Mouse (Mus musculus): ENCODE measurements around the gene Sept4. TPM values are rescaled to one million over a fixed set of nuclear protein-coding genes. Genes with fewer than 3 reads are reported as not detected.

The Sept4 gene
- polyA plus RNA-seq, 1 experiment from 2014 or later, result 27.8 TPM

DNA sequence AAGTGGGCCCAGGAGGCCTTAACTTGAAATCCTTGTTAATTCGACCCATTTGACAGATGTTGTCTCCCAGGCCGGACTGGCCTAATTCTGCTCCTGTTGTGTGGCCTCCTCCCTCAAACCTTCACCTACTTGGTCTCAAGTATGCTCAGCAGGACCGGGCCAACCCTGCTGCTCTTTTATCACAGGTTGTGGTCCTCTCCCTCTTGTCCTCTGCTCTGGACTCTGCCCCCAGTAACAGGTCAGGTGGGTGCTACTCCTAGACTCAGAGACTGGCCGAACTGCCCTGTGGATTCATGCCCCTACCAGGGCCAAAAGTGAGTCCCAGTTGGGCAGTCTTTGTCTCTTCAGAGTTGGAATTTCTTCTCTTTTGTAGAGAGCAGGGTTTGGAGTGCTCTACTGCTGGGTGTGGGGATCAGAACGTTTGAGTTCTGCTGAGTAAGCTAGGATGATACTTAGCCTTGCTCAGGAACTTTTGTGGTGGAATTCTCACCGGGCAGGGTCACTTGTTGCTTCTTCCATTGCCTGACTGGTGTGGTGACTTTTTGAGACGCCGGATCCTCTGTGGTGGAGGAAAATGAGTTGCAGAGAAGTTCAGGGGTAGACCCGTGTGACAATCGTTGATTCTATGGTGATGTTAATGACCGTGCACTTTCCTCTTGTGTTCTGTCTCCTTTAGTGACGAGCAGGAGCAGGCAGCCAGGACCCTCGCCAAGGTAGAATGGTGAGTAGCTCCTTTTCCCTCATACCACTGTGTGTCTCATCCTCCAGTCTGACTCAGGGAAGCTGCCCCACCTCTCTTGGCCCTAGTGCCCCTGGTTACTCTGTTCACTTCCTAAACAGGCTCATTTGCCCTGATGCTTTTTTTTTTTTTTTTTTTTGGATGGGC, 24.3 kb downstream of the Sept4 start:
- Histone ChIP-seq H3K4me3 (ENCODE audit: low read length) (peak overlapping the region; percentile 84), H3K4me1 (ENCODE audit: control insufficient read depth, insufficient read depth, low read length) (peaks cover 40% of the 10 kb centered on the region), H3K27ac (ENCODE audit: low read length) (peak overlapping the region; percentile 93), H3K9ac (ENCODE audit: low read length) (peak overlapping the region; percentile 86), H3K9me3 (replicated peaks; ENCODE audit: control insufficient read depth, low read length) (no peaks in the 10 kb centered on the region), H3K36me3 (ENCODE audit: control insufficient read depth, insufficient read depth) (peaks cover 10% of the 10 kb centered on the region; the same call in 1 of the 2 replicates), H3K27me3 (ENCODE audit: control insufficient read depth, insufficient read depth, low read length) (no peaks in the 10 kb centered on the region), H3K4me2 (ENCODE audit: low read depth, low read length) (peak overlapping the region; percentile 89)
- ATAC-seq (replicated peaks; ENCODE audit: extremely low read depth, insufficient read depth, low FRiP score), result no peak
- WGBS, result 38% methylated on average over 13 of the region's 13 CpGs

DNA sequence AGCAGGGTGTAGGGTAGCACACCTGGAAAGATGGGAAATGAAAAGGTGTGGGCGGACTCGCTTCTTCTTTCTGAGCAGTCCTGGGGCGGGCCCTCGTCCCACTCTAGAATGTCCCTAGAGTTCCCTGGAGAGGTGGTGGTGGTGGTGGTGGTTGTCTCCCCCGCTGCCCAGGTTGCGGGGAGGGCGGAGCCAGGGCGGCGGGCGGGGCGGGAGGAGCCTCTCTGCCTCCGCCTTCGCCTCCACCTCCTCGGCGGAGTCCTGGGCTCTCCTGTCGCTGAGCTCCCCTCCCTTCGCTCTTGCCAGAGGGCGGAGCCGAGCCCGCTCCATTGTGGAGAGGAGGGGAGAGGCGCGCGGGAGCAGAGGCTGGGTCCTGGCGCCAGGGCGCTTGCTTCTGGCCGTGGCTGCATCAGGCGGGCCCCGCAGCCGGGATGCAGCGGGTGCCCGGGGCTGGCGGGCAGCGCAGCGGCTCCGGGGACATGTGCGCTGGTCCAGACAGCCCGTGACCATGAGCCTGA, 26.7 kb downstream of the Sept4 start:
- Histone ChIP-seq H3K36me3 (ENCODE audit: control insufficient read depth, insufficient read depth) (peaks cover 29% of the 10 kb centered on the region), H3K27me3 (ENCODE audit: control insufficient read depth, insufficient read depth, low read length) (no peaks in the 10 kb centered on the region), H3K4me3 (ENCODE audit: low read length) (peak overlapping the region; percentile 77), H3K27ac (ENCODE audit: low read length) (peak overlapping the region; percentile 64), H3K4me1 (ENCODE audit: control insufficient read depth, insufficient read depth, low read length) (peaks cover 30% of the 10 kb centered on the region), H3K9ac (ENCODE audit: low read length) (peak overlapping the region; percentile 86), H3K9me3 (replicated peaks; ENCODE audit: control insufficient read depth, low read length) (no peaks in the 10 kb centered on the region), H3K4me2 (ENCODE audit: low read depth, low read length) (peak overlapping the region; percentile 99)
- peak; percentile 53 for ATAC-seq (replicated peaks; ENCODE audit: extremely low read depth, insufficient read depth, low FRiP score)
- 3% methylated on average over 32 of the region's 37 CpGs for WGBS

DNA sequence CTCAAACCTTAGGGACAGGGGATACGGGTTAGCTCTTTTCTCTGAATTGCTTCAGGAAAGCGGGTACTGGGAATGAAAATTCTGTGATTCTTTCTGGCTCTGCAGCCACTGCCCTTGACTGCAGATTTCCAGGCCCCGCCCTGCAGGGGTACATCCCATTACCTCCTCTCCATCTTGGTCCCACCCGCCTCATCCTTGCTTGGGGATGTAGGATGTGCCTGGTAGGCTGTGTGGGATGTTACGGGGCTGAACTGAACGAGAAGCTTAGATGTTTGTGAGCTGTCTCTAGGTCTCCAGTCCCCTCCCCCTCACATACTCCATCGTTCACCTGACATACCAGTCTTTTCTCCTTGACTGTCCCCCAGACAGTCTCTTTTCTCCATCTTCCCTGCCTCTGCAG, 27.3 kb downstream of the Sept4 start:
- H3K27ac ChIP-seq (ENCODE audit: low read length), result peak overlapping the region; percentile 64
- H3K4me2 ChIP-seq (ENCODE audit: low read depth, low read length), result peak overlapping the region; percentile 99
- H3K4me1 ChIP-seq (ENCODE audit: control insufficient read depth, insufficient read depth, low read length), result peaks cover 26% of the 10 kb centered on the region
- no peaks in the 10 kb centered on the region for H3K9me3 ChIP-seq (replicated peaks; ENCODE audit: control insufficient read depth, low read length)
- WGBS, result 15% methylated on average over 7 of the region's 7 CpGs
- H3K4me3 ChIP-seq (ENCODE audit: low read length), result peak overlapping the region; percentile 77
- no peaks in the 10 kb centered on the region for H3K27me3 ChIP-seq (ENCODE audit: control insufficient read depth, insufficient read depth, low read length)
- H3K9ac ChIP-seq (ENCODE audit: low read length), result peak overlapping the region; percentile 86
- peaks cover 35% of the 10 kb centered on the region for H3K36me3 ChIP-seq (ENCODE audit: control insufficient read depth, insufficient read depth)
- ATAC-seq (replicated peaks; ENCODE audit: extremely low read depth, insufficient read depth, low FRiP score), result no peak

DNA sequence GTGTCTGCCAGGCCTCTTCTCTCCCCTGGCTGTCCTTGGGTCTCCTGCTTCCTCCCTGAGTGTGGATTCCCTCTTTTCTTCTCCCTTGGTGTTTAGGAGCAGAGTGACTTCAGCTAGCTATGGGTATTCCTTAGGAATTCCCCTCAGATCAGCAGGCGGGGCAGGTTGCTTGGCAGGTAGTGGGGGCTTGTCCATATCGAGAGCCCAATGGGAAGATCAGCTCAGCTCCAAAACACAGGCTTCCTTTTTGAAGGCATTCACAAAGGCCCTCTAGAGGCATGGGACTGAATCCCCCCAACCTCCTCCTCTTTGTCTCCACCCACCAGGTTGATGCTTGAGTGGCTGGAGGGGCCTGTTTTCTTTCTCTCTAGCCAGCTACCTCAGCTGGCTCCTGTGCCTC, 27.8 kb downstream of the Sept4 start:
- H3K9me3 ChIP-seq (replicated peaks; ENCODE audit: control insufficient read depth, low read length), result no peaks in the 10 kb centered on the region
- ATAC-seq (replicated peaks; ENCODE audit: extremely low read depth, insufficient read depth, low FRiP score), result no peak
- peaks cover 40% of the 10 kb centered on the region for H3K36me3 ChIP-seq (ENCODE audit: control insufficient read depth, insufficient read depth)
- 49% methylated on average over 2 of the region's 2 CpGs for WGBS
- H3K9ac ChIP-seq (ENCODE audit: low read length), result peak overlapping the region; percentile 86; the same call in 1 of the 2 replicates
- no peak overlapping the region for H3K27ac ChIP-seq (ENCODE audit: low read length)
- peaks cover 26% of the 10 kb centered on the region for H3K4me1 ChIP-seq (ENCODE audit: control insufficient read depth, insufficient read depth, low read length)
- H3K4me3 ChIP-seq (ENCODE audit: low read length), result peak overlapping the region; percentile 77
- no peaks in the 10 kb centered on the region for H3K27me3 ChIP-seq (ENCODE audit: control insufficient read depth, insufficient read depth, low read length)
- H3K4me2 ChIP-seq (ENCODE audit: low read depth, low read length), result peak overlapping the region; percentile 99

DNA sequence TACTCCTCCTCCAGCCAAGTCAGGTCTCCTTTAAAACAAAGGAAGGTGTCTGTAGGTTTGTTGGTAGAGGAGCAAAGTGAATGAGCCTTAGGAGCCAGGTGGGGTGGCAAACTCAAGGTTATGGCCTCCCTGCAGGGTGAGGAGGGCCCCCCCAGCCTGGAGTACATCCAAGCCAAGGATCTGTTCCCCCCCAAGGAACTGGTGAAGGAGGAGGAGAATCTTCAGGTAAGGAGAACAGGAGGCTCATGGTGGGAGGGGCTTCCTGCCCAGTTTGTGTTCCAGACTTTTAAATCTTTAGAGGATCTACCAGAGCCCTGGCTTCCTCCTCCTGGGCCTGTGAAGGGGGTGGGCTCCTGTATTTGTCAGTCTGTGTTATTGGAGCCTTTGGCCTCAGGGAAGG, 28.4 kb downstream of the Sept4 start:
- Histone ChIP-seq H3K9me3 (replicated peaks; ENCODE audit: control insufficient read depth, low read length) (no peaks in the 10 kb centered on the region), H3K9ac (ENCODE audit: low read length) (no peak overlapping the region), H3K4me2 (ENCODE audit: low read depth, low read length) (no peak overlapping the region), H3K4me1 (ENCODE audit: control insufficient read depth, insufficient read depth, low read length) (peaks cover 26% of the 10 kb centered on the region), H3K36me3 (ENCODE audit: control insufficient read depth, insufficient read depth) (peaks cover 45% of the 10 kb centered on the region), H3K27me3 (ENCODE audit: control insufficient read depth, insufficient read depth, low read length) (no peaks in the 10 kb centered on the region), H3K4me3 (ENCODE audit: low read length) (no peak overlapping the region), H3K27ac (ENCODE audit: low read length) (no peak overlapping the region)
- no peak for ATAC-seq (replicated peaks; ENCODE audit: extremely low read depth, insufficient read depth, low FRiP score)

DNA sequence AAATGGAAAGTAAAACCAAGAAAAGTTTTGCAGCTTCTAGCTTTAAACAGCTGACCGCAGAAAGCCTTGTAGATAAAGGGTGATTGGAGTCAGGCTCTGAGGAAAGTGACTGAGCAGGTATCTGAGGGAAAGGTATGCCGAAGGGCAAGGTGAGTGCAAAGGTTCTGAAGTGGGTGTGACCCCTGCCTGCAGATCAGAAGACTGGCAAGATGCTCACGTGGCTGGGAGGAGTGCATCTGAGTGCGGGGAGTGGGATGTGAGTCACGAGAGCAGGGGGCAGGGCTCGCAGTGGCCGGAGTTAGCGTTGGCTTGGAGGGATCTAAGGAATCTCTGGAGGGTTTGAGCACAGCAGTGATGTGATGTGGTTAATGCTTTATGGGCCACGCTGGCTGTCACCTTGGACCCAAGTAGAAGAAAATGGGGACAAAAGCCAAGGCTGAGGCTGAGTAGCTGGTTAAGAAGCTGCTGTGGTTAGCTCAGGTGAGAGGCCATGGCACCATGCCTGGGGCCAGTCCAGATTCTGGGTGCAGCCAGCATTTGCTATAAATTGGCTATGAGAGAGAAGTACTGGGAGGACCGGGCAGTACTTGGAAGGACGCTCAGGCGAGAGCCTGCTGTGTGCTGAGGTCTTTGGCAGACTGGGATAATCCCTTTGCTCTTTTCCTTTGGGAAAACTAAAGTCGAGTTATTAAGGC, 30.8 kb downstream of the Sept4 start:
- Histone ChIP-seq H3K4me3 (ENCODE audit: low read length) (no peak overlapping the region), H3K9ac (ENCODE audit: low read length) (no peak overlapping the region), H3K4me2 (ENCODE audit: low read depth, low read length) (no peak overlapping the region), H3K9me3 (replicated peaks; ENCODE audit: control insufficient read depth, low read length) (no peaks in the 10 kb centered on the region), H3K36me3 (ENCODE audit: control insufficient read depth, insufficient read depth) (peaks cover 70% of the 10 kb centered on the region), H3K4me1 (ENCODE audit: control insufficient read depth, insufficient read depth, low read length) (peaks cover 16% of the 10 kb centered on the region), H3K27me3 (ENCODE audit: control insufficient read depth, insufficient read depth, low read length) (no peaks in the 10 kb centered on the region), H3K27ac (ENCODE audit: low read length) (no peak overlapping the region)
- WGBS, result 88% methylated on average over 13 of the region's 13 CpGs
- ATAC-seq (replicated peaks; ENCODE audit: extremely low read depth, insufficient read depth, low FRiP score), result no peak

DNA sequence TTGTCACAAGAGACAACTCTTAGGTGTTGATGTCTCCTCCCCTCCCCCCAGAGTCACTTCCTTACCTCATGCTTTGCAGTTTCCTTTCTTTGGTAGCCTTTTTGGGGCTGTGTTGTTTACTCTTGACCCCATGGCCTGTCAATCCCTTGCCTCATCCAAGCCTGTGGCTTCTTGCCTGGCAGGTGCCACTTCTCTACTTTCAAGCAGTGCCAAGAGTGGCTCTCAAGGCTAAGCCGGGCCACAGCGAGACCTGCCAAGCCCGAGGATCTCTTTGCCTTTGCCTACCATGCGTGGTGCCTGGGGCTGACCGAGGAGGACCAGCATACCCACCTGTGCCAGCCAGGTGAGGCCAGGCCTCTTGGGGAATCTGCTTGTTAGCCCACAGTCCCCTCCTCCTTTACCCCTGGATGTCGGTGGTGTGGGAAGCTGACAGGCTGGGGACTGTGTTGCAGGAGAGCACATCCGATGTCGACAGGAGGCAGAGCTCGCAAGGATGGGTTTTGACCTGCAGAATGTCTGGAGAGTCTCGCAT, 31.7 kb downstream of the Sept4 start:
- Histone ChIP-seq H3K9ac (ENCODE audit: low read length) (no peak overlapping the region), H3K4me1 (ENCODE audit: control insufficient read depth, insufficient read depth, low read length) (peaks cover 10% of the 10 kb centered on the region), H3K27ac (ENCODE audit: low read length) (no peak overlapping the region), H3K9me3 (replicated peaks; ENCODE audit: control insufficient read depth, low read length) (no peaks in the 10 kb centered on the region), H3K27me3 (ENCODE audit: control insufficient read depth, insufficient read depth, low read length) (no peaks in the 10 kb centered on the region), H3K4me3 (ENCODE audit: low read length) (no peak overlapping the region), H3K4me2 (ENCODE audit: low read depth, low read length) (no peak overlapping the region), H3K36me3 (ENCODE audit: control insufficient read depth, insufficient read depth) (peaks cover 78% of the 10 kb centered on the region)
- ATAC-seq (replicated peaks; ENCODE audit: extremely low read depth, insufficient read depth, low FRiP score), result no peak
- WGBS, result 88% methylated on average over 10 of the region's 10 CpGs

DNA sequence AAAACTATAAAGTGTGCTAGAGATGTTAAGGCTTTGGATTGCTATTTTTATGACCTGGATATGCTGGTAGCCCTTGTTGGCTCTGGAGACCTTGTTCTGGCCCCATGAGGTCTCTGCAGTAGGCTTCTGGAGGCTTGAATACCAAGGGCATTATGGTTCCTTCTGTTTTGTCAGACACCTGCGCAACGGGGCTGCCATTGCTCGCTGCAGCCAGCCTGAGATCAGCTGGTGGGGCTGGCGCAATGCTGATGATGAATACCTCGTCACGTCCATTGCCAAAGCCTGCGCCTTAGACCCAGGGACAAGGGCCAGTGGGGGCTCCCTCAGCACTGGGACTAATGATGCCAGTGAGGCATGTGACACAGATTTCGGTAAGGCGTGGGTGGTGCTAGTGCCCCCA, 33.5 kb downstream of the Sept4 start:
- no peak overlapping the region for H3K9ac ChIP-seq (ENCODE audit: low read length)
- no peak for ATAC-seq (replicated peaks; ENCODE audit: extremely low read depth, insufficient read depth, low FRiP score)
- no peaks in the 10 kb centered on the region for H3K27me3 ChIP-seq (ENCODE audit: control insufficient read depth, insufficient read depth, low read length)
- H3K9me3 ChIP-seq (replicated peaks; ENCODE audit: control insufficient read depth, low read length), result no peaks in the 10 kb centered on the region
- 93% methylated on average over 9 of the region's 9 CpGs for WGBS
- no peaks in the 10 kb centered on the region for H3K4me1 ChIP-seq (ENCODE audit: control insufficient read depth, insufficient read depth, low read length)
- H3K4me2 ChIP-seq (ENCODE audit: low read depth, low read length), result no peak overlapping the region
- H3K4me3 ChIP-seq (ENCODE audit: low read length), result no peak overlapping the region
- peaks cover 90% of the 10 kb centered on the region for H3K36me3 ChIP-seq (ENCODE audit: control insufficient read depth, insufficient read depth)
- no peak overlapping the region for H3K27ac ChIP-seq (ENCODE audit: low read length)

DNA sequence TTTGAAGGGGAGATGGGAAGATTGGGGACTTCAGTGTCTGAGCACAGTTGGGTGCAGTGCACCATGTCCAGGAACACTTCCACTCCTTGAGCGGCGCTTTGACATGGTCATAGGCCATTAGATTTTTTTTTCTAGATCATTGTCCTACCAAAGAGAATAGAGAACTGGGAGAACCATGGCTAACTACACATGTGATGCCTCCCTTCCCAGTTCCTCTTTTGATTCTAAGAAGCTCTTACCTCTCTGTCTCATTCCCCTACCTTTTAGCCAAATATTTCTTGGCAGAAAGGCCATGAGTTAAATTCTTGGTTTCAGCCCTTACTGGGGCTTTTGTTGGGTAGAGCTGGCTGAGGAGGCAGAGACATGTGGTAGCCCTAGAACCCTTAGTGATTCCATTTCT, 34.9 kb downstream of the Sept4 start:
- no peak for ATAC-seq (replicated peaks; ENCODE audit: extremely low read depth, insufficient read depth, low FRiP score)
- Histone ChIP-seq H3K4me3 (ENCODE audit: low read length) (no peak overlapping the region), H3K27ac (ENCODE audit: low read length) (no peak overlapping the region), H3K9ac (ENCODE audit: low read length) (no peak overlapping the region), H3K27me3 (ENCODE audit: control insufficient read depth, insufficient read depth, low read length) (no peaks in the 10 kb centered on the region), H3K4me1 (ENCODE audit: control insufficient read depth, insufficient read depth, low read length) (no peaks in the 10 kb centered on the region), H3K36me3 (ENCODE audit: control insufficient read depth, insufficient read depth) (peaks cover 88% of the 10 kb centered on the region), H3K4me2 (ENCODE audit: low read depth, low read length) (no peak overlapping the region), H3K9me3 (replicated peaks; ENCODE audit: control insufficient read depth, low read length) (no peaks in the 10 kb centered on the region)
- WGBS, result 97% methylated on average over 2 of the region's 2 CpGs

Data from heart, embryonic 16.5 days (tissue).